Mouse (Mus musculus): ENCODE data around the gene Crybb2. TPM values are rescaled to one million over a fixed set of nuclear protein-coding genes. Genes with fewer than 3 reads are reported as not detected.

Crybb2 gene
- polyA plus RNA-seq, 1 experiment from 2014 or later = not detected

DNA sequence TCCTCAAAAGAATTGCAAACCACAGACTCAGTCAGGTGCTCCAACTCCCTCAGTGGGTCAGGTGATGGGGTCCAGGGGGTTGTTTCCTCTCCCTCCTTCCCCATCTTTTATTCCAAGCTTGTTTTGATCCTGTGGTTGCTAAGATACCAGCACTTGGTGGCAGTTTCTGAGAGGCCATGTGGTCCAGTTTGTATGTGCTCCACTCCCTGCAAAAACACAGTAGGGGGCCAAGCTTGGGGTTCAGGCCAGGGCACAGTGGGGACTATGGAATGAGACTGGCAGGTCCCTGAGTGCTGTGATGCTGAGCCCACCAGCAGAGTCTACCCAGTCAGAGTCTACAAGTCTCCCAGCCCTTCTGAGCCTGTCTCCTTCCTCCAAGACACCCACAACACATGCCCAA, 20.0 kb downstream of the Crybb2 start:
- Histone ChIP-seq H3K4me3 (no peak overlapping the region), H3K36me3 (no peaks in the 10 kb centered on the region), H3K9me3 (no peaks in the 10 kb centered on the region), H3K27ac (no peak overlapping the region), H3K4me2 (replicated peaks) (no peak overlapping the region), H3K27me3 (replicated peaks) (0 out of 2 replicates have a peak, but pooled peaks cover 2% of the 10 kb centered on the region), H3K9ac (no peak overlapping the region), H3K4me1 (peaks cover 8% of the 10 kb centered on the region; the same call in 1 of the 2 replicates)
- no peak for ATAC-seq (ENCODE audit: low FRiP score, low read depth)

DNA sequence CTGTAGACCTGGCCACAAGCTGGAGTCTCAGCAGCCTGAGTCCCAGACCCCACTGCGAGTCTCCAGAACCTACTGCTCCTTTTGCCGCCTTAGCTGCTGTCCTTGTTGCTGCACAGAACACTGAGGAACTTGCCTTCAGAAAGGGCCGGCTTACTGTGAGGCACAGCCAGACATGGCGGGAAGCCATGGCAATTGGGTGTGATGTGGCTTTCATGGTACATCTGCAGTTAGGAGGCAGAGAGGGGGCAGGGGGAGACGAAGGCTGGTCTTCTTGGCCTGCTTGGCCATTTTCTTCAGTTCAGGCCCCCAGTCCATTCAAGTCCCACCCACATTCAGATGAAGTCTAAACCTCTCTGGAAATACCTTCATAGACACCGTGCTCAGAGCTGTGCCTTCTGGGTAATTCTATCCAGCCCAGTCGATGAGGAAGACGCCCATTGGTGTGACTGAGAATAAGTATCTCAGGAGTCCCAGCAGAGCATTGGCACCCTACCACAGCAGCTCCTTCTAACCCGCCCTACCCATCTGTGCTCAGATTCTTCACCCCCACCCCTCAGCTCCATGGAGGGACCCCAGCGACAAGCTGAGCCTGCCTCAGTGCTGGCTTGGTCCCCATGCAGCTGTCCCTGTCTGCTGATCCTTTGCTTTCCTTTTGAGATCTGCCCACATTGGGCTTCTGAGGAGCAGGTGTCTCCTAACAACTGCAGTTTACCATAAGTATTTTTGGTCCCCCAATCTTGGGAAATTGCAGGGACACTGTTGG, 24.2 kb downstream of the Crybb2 start:
- H3K4me1 ChIP-seq = peaks cover 24% of the 10 kb centered on the region
- H3K9ac ChIP-seq = no peak overlapping the region
- no peak overlapping the region for H3K27ac ChIP-seq
- no peaks in the 10 kb centered on the region for H3K27me3 ChIP-seq (replicated peaks)
- ATAC-seq (ENCODE audit: low FRiP score, low read depth) = no peak
- no peaks in the 10 kb centered on the region for H3K36me3 ChIP-seq
- H3K9me3 ChIP-seq = no peaks in the 10 kb centered on the region
- no peak overlapping the region for H3K4me2 ChIP-seq (replicated peaks)
- 84% methylated on average over 10 of the region's 10 CpGs for WGBS
- no peak overlapping the region for H3K4me3 ChIP-seq

DNA sequence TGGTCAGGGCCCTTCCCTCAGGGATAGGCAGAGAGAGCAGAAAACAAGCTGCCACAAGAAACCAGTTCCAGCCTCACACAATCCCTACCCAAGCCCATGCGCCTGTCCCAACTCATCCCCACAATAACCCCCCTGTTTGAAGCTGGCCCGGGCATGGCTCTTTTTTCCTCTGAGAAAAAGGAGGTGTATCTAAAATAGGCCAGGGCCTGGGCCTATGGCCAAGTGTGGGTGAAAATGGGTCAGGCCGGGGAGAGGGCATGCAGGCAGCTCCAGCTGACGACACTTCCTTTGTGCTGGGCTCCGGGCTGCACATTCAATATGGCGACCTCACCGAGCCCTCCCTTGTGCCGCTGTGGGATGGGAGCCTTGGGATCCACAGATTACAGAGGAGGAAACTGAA, 26.4 kb downstream of the Crybb2 start:
- ATAC-seq (ENCODE audit: low FRiP score, low read depth) = no peak
- H3K4me1 ChIP-seq = peaks cover 27% of the 10 kb centered on the region
- no peaks in the 10 kb centered on the region for H3K9me3 ChIP-seq
- H3K4me3 ChIP-seq = no peak overlapping the region
- H3K4me2 ChIP-seq (replicated peaks) = no peak overlapping the region
- H3K36me3 ChIP-seq = no peaks in the 10 kb centered on the region
- no peak overlapping the region for H3K9ac ChIP-seq
- WGBS = 82% methylated on average over 8 of the region's 8 CpGs
- H3K27me3 ChIP-seq (replicated peaks) = no peaks in the 10 kb centered on the region
- H3K27ac ChIP-seq = no peak overlapping the region

DNA sequence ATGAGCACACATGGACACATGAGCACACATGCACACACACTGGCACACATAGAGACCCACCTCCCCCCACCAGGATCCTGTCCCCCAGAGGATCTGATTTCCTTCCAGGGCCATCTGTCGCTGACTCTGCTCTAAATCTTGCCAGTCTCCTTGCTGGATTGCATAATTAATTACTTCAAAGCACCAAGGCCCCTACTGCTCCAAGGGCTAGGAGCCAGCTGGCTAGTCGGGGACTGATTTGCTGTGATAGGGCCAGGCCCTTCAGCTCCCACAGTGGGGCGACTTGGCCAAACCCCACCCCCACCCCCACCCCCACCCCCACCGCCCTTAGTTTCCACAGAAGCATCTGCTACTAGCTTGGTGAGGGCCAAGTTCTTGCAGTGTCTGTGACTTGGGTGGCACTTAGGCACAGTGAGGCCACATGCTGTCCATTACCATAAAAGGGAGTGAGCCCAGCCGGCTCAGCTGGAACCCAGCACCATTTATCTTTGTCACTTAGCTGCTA, 28.3 kb downstream of the Crybb2 start:
- no peaks in the 10 kb centered on the region for H3K36me3 ChIP-seq
- WGBS = 0% methylated on average over 5 of the region's 5 CpGs
- H3K9ac ChIP-seq = no peak overlapping the region
- no peak overlapping the region for H3K4me2 ChIP-seq (replicated peaks)
- H3K9me3 ChIP-seq = no peaks in the 10 kb centered on the region
- H3K4me3 ChIP-seq = no peak overlapping the region
- 0 out of 2 replicates have a peak overlapping the region, but pooled peaks have one; percentile 1 for H3K27ac ChIP-seq
- ATAC-seq (ENCODE audit: low FRiP score, low read depth) = peak; percentile 93
- no peaks in the 10 kb centered on the region for H3K27me3 ChIP-seq (replicated peaks)
- H3K4me1 ChIP-seq = peaks cover 27% of the 10 kb centered on the region

DNA sequence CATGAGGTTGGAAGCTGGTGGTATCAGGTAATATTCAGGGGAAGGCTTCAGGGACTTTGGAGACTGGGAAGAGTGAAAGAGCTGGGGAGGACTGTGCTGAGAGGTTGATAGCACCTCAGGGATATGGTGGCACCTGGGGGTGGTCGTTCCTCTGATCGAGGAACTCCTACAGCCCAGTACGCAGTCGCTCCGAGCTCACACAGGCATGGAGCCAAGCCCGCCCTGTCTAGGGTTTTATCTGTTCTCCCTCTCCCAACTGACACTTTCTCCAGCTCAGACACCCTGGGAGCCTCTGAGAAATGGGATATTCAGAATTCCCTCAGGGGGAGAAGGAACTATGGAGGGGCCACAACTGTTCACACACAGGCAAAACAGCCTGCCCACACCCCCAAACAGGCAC, 29.1 kb downstream of the Crybb2 start:
- H3K4me3 ChIP-seq = no peak overlapping the region
- H3K27ac ChIP-seq = no peak overlapping the region
- H3K9ac ChIP-seq = no peak overlapping the region
- H3K36me3 ChIP-seq = no peaks in the 10 kb centered on the region
- H3K9me3 ChIP-seq = no peaks in the 10 kb centered on the region
- no peak overlapping the region for H3K4me2 ChIP-seq (replicated peaks)
- no peaks in the 10 kb centered on the region for H3K27me3 ChIP-seq (replicated peaks)
- H3K4me1 ChIP-seq = peaks cover 27% of the 10 kb centered on the region
- no peak for ATAC-seq (ENCODE audit: low FRiP score, low read depth)
- WGBS = 75% methylated on average over 6 of the region's 6 CpGs

DNA sequence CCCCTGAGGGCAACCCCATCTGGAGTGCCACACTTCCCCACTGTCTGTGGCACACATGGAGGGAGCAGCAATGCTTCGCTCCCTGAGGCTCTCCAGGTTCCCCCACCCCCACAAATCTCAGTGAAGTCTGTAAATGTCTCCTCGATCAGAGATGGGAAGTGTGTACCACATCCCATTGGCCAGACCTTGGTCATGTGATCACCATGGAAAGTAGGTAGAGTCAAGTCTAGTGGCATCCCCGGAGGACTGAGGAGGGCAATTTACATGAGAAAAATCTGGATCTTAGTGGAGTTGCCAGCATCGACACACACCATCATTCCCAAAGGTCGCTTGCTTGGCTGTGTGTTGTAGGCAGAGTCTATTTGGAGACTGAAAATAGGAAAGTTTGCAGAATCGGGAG, 31.3 kb downstream of the Crybb2 start:
- no peak overlapping the region for H3K9ac ChIP-seq
- 79% methylated on average over 6 of the region's 6 CpGs for WGBS
- H3K4me2 ChIP-seq (replicated peaks) = no peak overlapping the region
- no peaks in the 10 kb centered on the region for H3K27me3 ChIP-seq (replicated peaks)
- H3K36me3 ChIP-seq = no peaks in the 10 kb centered on the region
- no peak overlapping the region for H3K27ac ChIP-seq
- peaks cover 22% of the 10 kb centered on the region for H3K4me1 ChIP-seq
- no peak overlapping the region for H3K4me3 ChIP-seq
- no peak for ATAC-seq (ENCODE audit: low FRiP score, low read depth)
- no peaks in the 10 kb centered on the region for H3K9me3 ChIP-seq

DNA sequence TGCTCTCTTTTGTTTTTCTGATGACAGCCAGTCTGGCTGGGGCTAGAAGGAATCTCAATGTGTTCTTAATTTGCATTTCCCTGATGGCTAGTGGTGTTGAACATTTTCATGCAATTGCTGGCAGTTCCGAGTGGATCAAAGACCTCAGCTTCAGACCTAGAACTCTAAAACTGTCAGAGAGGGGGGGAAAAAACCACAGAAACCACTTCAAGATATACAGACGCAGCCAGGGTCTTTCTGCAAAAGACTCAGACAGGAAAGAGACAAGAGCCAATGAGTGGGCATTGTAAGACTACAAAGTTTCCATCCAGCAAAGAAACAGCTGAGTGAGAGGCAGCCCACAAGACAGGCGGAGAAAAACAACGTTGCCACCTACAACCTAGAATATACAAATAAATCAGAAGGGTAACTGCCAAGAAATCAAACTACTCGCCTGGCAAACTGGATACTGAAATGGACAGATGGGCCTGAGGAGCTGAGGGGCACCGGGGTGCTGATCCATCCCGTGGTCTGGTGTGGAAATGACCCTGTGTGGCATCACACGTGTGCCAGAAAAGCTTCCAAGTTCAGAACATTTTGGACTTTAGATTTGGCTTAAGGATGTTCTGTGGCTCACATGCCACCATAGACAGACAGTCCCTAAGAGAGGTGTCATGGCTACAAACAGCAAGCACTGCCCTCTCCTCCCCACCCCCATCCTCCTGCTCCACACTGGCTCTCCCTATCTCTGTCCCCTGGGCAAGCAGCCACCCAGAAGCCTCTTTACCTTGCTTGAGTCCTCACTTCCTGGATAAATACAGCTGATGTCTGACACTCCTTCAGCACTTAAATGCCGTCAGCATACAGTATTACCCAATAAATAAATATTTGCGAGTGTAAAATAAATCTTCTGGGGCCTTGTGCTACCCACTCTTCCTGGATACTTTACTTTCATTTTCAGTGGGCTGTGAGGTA, 34.5 kb downstream of the Crybb2 start:
- 63% methylated on average over 10 of the region's 10 CpGs for WGBS
- ATAC-seq (ENCODE audit: low FRiP score, low read depth) = no peak
- Histone ChIP-seq H3K9me3 (no peaks in the 10 kb centered on the region), H3K4me3 (no peak overlapping the region), H3K9ac (no peak overlapping the region), H3K4me1 (peaks cover 7% of the 10 kb centered on the region), H3K27me3 (replicated peaks) (no peaks in the 10 kb centered on the region), H3K27ac (no peak overlapping the region), H3K36me3 (no peaks in the 10 kb centered on the region), H3K4me2 (replicated peaks) (no peak overlapping the region)

DNA sequence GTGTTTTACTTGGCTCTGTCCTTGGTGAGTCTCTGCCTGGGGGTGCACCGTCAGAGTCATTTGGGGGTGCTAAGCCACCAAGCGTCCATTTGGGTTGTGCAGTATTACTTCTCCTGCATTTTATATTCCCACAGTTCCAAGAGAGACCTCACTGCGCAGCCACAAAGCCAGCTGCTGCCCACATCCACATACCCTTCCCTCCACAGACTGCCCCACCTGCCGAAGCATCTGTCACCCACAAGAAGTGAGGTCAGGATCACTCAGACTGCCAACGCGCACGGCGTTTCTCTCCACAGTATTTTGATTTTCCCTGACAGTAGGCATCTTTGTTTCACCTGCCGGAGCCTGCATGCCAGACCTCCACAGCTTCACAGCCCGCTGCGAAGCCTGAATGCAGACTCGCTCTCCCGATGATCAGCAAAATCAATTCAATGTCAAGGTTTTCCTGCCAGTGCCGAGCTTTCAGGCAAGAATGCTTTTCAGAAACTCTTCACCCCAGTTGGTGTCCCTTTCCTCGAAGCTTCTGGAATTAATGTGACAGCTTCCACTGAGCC, 38.6 kb downstream of the Crybb2 start:
- Histone ChIP-seq H3K9ac (no peak overlapping the region), H3K27ac (no peak overlapping the region)
- WGBS = 68% methylated on average over 15 of the region's 15 CpGs

DNA sequence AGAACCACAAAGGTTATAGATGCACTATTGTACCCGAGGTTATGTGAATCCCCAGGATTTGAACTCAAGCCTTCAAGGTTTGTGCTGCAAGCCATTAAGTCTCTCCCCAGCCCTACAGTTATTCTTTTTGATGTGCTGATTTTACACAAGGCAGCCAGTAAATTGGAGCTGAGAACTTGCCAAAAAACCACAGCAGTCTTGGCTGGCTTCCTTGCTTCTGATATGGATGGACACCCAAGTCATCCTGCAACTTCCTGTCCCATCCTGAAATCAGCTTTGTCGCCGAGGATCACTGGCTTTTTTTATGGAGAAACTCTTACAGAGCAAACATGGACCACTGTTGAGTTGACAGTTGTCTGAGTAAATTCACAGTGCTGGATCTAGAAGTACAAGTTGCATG, 39.8 kb downstream of the Crybb2 start:
- 85% methylated on average over 3 of the region's 3 CpGs for WGBS
- Histone ChIP-seq H3K4me2 (replicated peaks) (no peak overlapping the region), H3K27me3 (replicated peaks) (peaks cover 4% of the 10 kb centered on the region; the same call in 1 of the 2 replicates), H3K4me1 (peaks cover 9% of the 10 kb centered on the region), H3K36me3 (no peaks in the 10 kb centered on the region), H3K4me3 (no peak overlapping the region), H3K9ac (no peak overlapping the region), H3K9me3 (no peaks in the 10 kb centered on the region), H3K27ac (no peak overlapping the region)
- ATAC-seq (ENCODE audit: low FRiP score, low read depth) = no peak

More for the DNA sequence above, 38.6 kb downstream of the Crybb2 start:
- Histone ChIP-seq H3K4me2 (replicated peaks) (no peak overlapping the region), H3K4me1 (peaks cover 6% of the 10 kb centered on the region), H3K4me3 (no peak overlapping the region), H3K36me3 (no peaks in the 10 kb centered on the region), H3K27me3 (replicated peaks) (peaks cover 4% of the 10 kb centered on the region; the same call in 1 of the 2 replicates), H3K9me3 (no peaks in the 10 kb centered on the region)
- ATAC-seq (ENCODE audit: low FRiP score, low read depth) = no peak

DNA sequence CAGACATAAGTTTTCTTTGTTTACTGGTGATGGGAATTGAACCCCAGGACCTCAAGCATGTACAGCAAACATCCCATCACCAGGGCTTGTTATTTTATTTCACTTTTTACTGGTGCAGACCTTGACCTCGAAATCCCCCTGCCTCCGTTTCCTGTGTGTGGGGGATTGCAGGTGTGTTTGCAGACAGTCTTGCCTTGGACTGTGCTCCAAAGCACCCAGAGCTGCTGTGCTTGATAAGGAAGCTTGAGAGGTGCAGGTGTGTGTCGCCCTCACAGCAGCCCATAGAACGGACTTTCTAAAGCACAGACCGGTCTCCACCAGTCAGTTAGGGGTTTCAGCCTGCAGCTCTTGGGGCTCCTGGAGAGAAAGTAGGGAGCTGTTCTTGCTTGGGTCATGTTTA, 43.2 kb downstream of the Crybb2 start:
- peaks cover 18% of the 10 kb centered on the region for H3K4me1 ChIP-seq
- peaks cover 4% of the 10 kb centered on the region; the same call in 1 of the 2 replicates for H3K27me3 ChIP-seq (replicated peaks)
- 87% methylated on average over 5 of the region's 5 CpGs for WGBS
- no peak overlapping the region for H3K27ac ChIP-seq
- ATAC-seq (ENCODE audit: low FRiP score, low read depth) = no peak
- H3K4me2 ChIP-seq (replicated peaks) = no peak overlapping the region
- H3K36me3 ChIP-seq = no peaks in the 10 kb centered on the region
- no peaks in the 10 kb centered on the region for H3K9me3 ChIP-seq
- H3K9ac ChIP-seq = no peak overlapping the region
- H3K4me3 ChIP-seq = no peak overlapping the region

DNA sequence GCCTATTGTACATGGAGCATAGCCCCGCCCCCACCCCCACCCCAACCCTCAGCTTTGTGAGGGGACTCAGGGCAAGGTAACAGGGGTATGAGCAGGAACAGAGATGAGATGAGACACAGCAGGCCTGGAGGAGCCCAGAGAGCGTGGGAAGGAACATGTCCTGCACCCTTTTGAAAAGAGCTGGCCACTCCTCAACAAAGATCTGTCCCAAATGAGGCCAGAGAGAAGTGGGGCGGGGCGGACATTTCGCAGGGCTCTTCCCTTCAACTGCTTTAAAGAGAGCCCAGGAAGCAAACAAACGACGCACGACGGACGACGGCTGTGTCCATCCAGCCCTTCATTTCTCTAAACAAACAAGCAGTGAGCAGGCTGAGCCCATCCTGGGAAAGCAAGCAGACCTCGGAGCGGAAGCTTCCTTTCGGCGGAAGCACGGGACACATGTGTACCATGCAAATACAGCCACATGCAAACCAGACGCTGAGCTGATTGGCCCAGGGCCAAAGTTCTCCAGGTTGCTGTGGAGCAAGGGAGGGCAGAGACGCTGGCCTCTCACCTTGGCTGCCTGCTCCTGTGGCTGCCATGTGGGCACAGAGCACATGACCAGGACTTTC, 45.7 kb downstream of the Crybb2 start:
- Histone ChIP-seq H3K36me3 (no peaks in the 10 kb centered on the region), H3K4me2 (replicated peaks) (no peak overlapping the region), H3K4me3 (no peak overlapping the region), H3K4me1 (peaks cover 16% of the 10 kb centered on the region), H3K27me3 (replicated peaks) (peaks cover 4% of the 10 kb centered on the region; the same call in 1 of the 2 replicates), H3K27ac (no peak overlapping the region), H3K9ac (no peak overlapping the region), H3K9me3 (peaks cover 4% of the 10 kb centered on the region)
- 38% methylated on average over 18 of the region's 18 CpGs for WGBS
- no peak for ATAC-seq (ENCODE audit: low FRiP score, low read depth)

Data from neural tube, embryonic 12.5 days (tissue).